Mouse (Mus musculus): ENCODE measurements around the gene Zfp62. TPM values are rescaled to one million over a fixed set of nuclear protein-coding genes. Genes with fewer than 3 reads are reported as not detected.

Gene Zfp62
- polyA plus RNA-seq, 1 experiment from 2014 or later, result 38.6 TPM

Other genes with a start within 250 kb of the Zfp62 start
- not detected in 2 replicates for gene Olfr56, start 224.4 kb upstream of the Zfp62 start, polyA plus RNA-seq (2015; fragmentation: Nextera tagmentation; extraction: Ambion mirVana)
- gene 9930111J21Rik1, start 223.9 kb upstream of the Zfp62 start, polyA plus RNA-seq (2015; fragmentation: Nextera tagmentation; extraction: Ambion mirVana), result 0.24 and 0.28 TPM in 2 replicates
- not detected in 2 replicates for gene Gm12185, start 211.1 kb upstream of the Zfp62 start, polyA plus RNA-seq (2015; fragmentation: Nextera tagmentation; extraction: Ambion mirVana)
- gene Tgtp1, start 209.1 kb upstream of the Zfp62 start, polyA plus RNA-seq (2015; fragmentation: Nextera tagmentation; extraction: Ambion mirVana), result not detected in 2 replicates
- 0.23 and 0.35 TPM in 2 replicates for gene 9930111J21Rik2, start 152.1 kb upstream of the Zfp62 start, polyA plus RNA-seq (2015; fragmentation: Nextera tagmentation; extraction: Ambion mirVana)
- gene Tgtp2, start 139.1 kb upstream of the Zfp62 start, polyA plus RNA-seq (2015; fragmentation: Nextera tagmentation; extraction: Ambion mirVana), result not detected in 2 replicates
- gene Ifi47, start 126.7 kb upstream of the Zfp62 start, polyA plus RNA-seq (2015; fragmentation: Nextera tagmentation; extraction: Ambion mirVana), result 0.52 and 0.53 TPM in 2 replicates
- gene Olfr1396, start 88.4 kb upstream of the Zfp62 start, polyA plus RNA-seq (2015; fragmentation: Nextera tagmentation; extraction: Ambion mirVana), result not detected in 2 replicates
- not detected in 2 replicates for gene Olfr1395, start 61.0 kb upstream of the Zfp62 start, polyA plus RNA-seq (2015; fragmentation: Nextera tagmentation; extraction: Ambion mirVana)
- gene Olfr1394, start 48.9 kb upstream of the Zfp62 start, polyA plus RNA-seq (2015; fragmentation: Nextera tagmentation; extraction: Ambion mirVana), result not detected in 2 replicates
- 0.10 and 0.39 TPM in 2 replicates for gene Btnl9, start 16.1 kb upstream of the Zfp62 start, polyA plus RNA-seq (2015; fragmentation: Nextera tagmentation; extraction: Ambion mirVana)
- gene Mgat1, start 40.9 kb downstream of the Zfp62 start, polyA plus RNA-seq (2015; fragmentation: Nextera tagmentation; extraction: Ambion mirVana), result 33.5 and 34.3 TPM in 2 replicates
- not detected in 2 replicates for gene Olfr1393, start 75.0 kb downstream of the Zfp62 start, polyA plus RNA-seq (2015; fragmentation: Nextera tagmentation; extraction: Ambion mirVana)
- not detected in 2 replicates for gene Olfr1392, start 82.0 kb downstream of the Zfp62 start, polyA plus RNA-seq (2015; fragmentation: Nextera tagmentation; extraction: Ambion mirVana)
- not detected in 2 replicates for gene Olfr10, start 101.4 kb downstream of the Zfp62 start, polyA plus RNA-seq (2015; fragmentation: Nextera tagmentation; extraction: Ambion mirVana)
- not detected in 2 replicates for gene Olfr1391, start 119.5 kb downstream of the Zfp62 start, polyA plus RNA-seq (2015; fragmentation: Nextera tagmentation; extraction: Ambion mirVana)
- gene Olfr1390, start 131.9 kb downstream of the Zfp62 start, polyA plus RNA-seq (2015; fragmentation: Nextera tagmentation; extraction: Ambion mirVana), result not detected in 2 replicates
- not detected in 2 replicates for gene Olfr1389, start 219.8 kb downstream of the Zfp62 start, polyA plus RNA-seq (2015; fragmentation: Nextera tagmentation; extraction: Ambion mirVana)
- gene Olfr1388, start 233.3 kb downstream of the Zfp62 start, polyA plus RNA-seq (2015; fragmentation: Nextera tagmentation; extraction: Ambion mirVana), result 0.09 TPM in 1 of 2 replicates, not detected in the other

Measured in midbrain, embryonic 16.5 days (tissue).